In the genomic region with DNA sequence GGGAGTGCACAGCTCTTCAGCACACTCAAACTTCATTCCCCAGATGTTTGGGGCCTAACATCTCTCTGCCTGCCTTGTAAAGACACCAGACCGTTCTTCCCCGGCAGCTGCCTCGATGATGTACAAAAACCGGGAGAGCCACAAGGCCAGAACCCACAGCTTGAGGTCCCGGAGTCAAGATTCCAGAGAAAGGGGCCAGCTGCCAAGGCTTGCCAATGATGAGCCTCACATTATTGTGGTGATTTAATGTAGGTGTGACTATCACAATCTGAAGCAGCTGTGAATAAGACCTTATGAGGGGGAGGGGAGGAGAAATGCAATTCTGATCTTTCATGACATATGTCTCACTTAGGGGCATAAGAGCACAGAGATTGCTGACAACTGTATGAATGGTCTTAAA, we compare ENCODE assay signal across 19 mouse cellular contexts.
A peak's percentile ranks its signal among the peaks of the same experiment; 100 is the strongest.
DNase-seq lines count a peak whose midpoint lies in the region; ATAC-seq and TF ChIP-seq lines count a peak whose summit lies in the region.
"Had no signal": no experiment of that assay in that cellular context is flagged by ENCODE, and none has a peak within 500 bp of the region (broad histone marks: within the 10 kb centered on the region; RNA-seq: fewer than 3 reads in every experiment).

No protein-coding gene starts in this region.

- H3K9ac ChIP-seq in intestine, embryonic 14.5 days (ENCODE audit: low read length), result no peak overlapping the region
- no peak overlapping the region for H3K9ac ChIP-seq in intestine, postnatal 0 days (ENCODE audit: low read depth, low read length)
- no peak overlapping the region for H3K9ac ChIP-seq in midbrain, embryonic 11.5 days (ENCODE audit: low read length)
- H3K9ac ChIP-seq: hindbrain, embryonic 12.5 days; liver, embryonic 13.5 days; neural tube, embryonic 15.5 days had no signal

- DNase-seq in intestine, embryonic 14.5 days (ENCODE audit: low spot score), result no peak
- no peak for DNase-seq in midbrain, embryonic 10.5 days (ENCODE audit: low spot score)
- no peak for DNase-seq in midbrain, embryonic 11.5 days (ENCODE audit: low spot score, missing footprints)
- DNase-seq in lung, postnatal 36 days, result peak; percentile 29
- no peak for DNase-seq in liver
- DNase-seq in B cell, adult 2 months, result no peak
- no peak for DNase-seq in frontal cortex, postnatal 10 days (ENCODE audit: low spot score in 2 of 2)
- DNase-seq: adrenal gland, postnatal 14 days; gastrocnemius, postnatal 14 days; liver, embryonic 13.5 days; thymus, postnatal 36 days had no signal

- no peak for ATAC-seq in intestine, embryonic 14.5 days (replicated peaks; ENCODE audit: low FRiP score, low TSS enrichment, low read depth)
- ATAC-seq in intestine, postnatal 0 days, result no peak
- ATAC-seq in midbrain, embryonic 11.5 days (ENCODE audit: low FRiP score), result no peak
- ATAC-seq: forebrain, embryonic 14.5 days; inflammation-experienced regulatory T-cells, adult 6 months had no signal

- H3K9me3 ChIP-seq in intestine, embryonic 14.5 days (ENCODE audit: control insufficient read depth, low read length), result no peaks in the 10 kb centered on the region
- H3K9me3 ChIP-seq in intestine, postnatal 0 days (ENCODE audit: control insufficient read depth), result no peaks in the 10 kb centered on the region
- no peaks in the 10 kb centered on the region for H3K9me3 ChIP-seq in midbrain, embryonic 10.5 days (replicated peaks)
- no peaks in the 10 kb centered on the region for H3K9me3 ChIP-seq in midbrain, embryonic 11.5 days (ENCODE audit: control insufficient read depth, low read length)
- H3K9me3 ChIP-seq: hindbrain, embryonic 12.5 days; liver, embryonic 13.5 days; neural tube, embryonic 15.5 days had no signal

- TF ChIP-seq CTCF in intestine, postnatal 0 days (IDR thresholded peaks at IDR 0.05; ENCODE audit: low read depth), result no peak

- H3K4me3 ChIP-seq in intestine, embryonic 14.5 days (ENCODE audit: low read depth, low read length), result no peak overlapping the region
- H3K4me3 ChIP-seq in intestine, postnatal 0 days (ENCODE audit: low read depth, low read length), result no peak overlapping the region
- no peak overlapping the region for H3K4me3 ChIP-seq in midbrain, embryonic 10.5 days
- H3K4me3 ChIP-seq in midbrain, embryonic 11.5 days (ENCODE audit: low read depth, low read length), result no peak overlapping the region
- H3K4me3 ChIP-seq: hindbrain, embryonic 12.5 days; layer of hippocampus, adult 2 months; liver, embryonic 13.5 days; neural tube, embryonic 15.5 days had no signal

- no peak overlapping the region for H3K4me2 ChIP-seq in intestine, embryonic 14.5 days (ENCODE audit: low read length)
- H3K4me2 ChIP-seq in intestine, postnatal 0 days (replicated peaks; ENCODE audit: low read depth), result no peak overlapping the region
- no peak overlapping the region for H3K4me2 ChIP-seq in midbrain, embryonic 11.5 days
- H3K4me2 ChIP-seq: heart, embryonic 11.5 days; hindbrain, embryonic 12.5 days; liver, embryonic 13.5 days; neural tube, embryonic 15.5 days had no signal

- H3K27ac ChIP-seq in intestine, embryonic 14.5 days (ENCODE audit: low read depth), result peak overlapping the region; percentile 73
- no peak overlapping the region for H3K27ac ChIP-seq in intestine, postnatal 0 days (ENCODE audit: low read depth, low read length)
- peak overlapping the region; percentile 55; the same call in 1 of the 2 replicates for H3K27ac ChIP-seq in midbrain, embryonic 10.5 days (replicated peaks)
- no peak overlapping the region for H3K27ac ChIP-seq in midbrain, embryonic 11.5 days (ENCODE audit: low read depth, low read length)
- H3K27ac ChIP-seq: hindbrain, embryonic 12.5 days; layer of hippocampus, adult 2 months; liver, embryonic 13.5 days; macrophage; neural tube, embryonic 15.5 days had no signal

- WGBS in intestine, embryonic 14.5 days, result 59% methylated on average over 5 of the region's 5 CpGs
- WGBS in intestine, postnatal 0 days, result 66% methylated on average over 5 of the region's 5 CpGs
- WGBS in midbrain, embryonic 10.5 days, result 79% methylated on average over 5 of the region's 5 CpGs
- 85% methylated on average over 5 of the region's 5 CpGs for WGBS in midbrain, embryonic 11.5 days

- H3K36me3 ChIP-seq in intestine, embryonic 14.5 days (ENCODE audit: control insufficient read depth, insufficient read depth, low read length), result no peaks in the 10 kb centered on the region
- H3K36me3 ChIP-seq in intestine, postnatal 0 days (ENCODE audit: control insufficient read depth, insufficient read depth), result peaks cover 3% of the 10 kb centered on the region; the same call in 1 of the 2 replicates
- H3K36me3 ChIP-seq in midbrain, embryonic 10.5 days, result no peaks in the 10 kb centered on the region
- H3K36me3 ChIP-seq in midbrain, embryonic 11.5 days (ENCODE audit: control insufficient read depth, insufficient read depth, low read length), result no peaks in the 10 kb centered on the region
- H3K36me3 ChIP-seq: hindbrain, embryonic 12.5 days; liver, embryonic 13.5 days; neural tube, embryonic 15.5 days had no signal

- no peaks in the 10 kb centered on the region for H3K27me3 ChIP-seq in intestine, embryonic 14.5 days (replicated peaks; ENCODE audit: control insufficient read depth, insufficient read depth, low read length)
- H3K27me3 ChIP-seq in intestine, postnatal 0 days (replicated peaks; ENCODE audit: control insufficient read depth, insufficient read depth, low read length), result no peaks in the 10 kb centered on the region
- no peaks in the 10 kb centered on the region for H3K27me3 ChIP-seq in midbrain, embryonic 10.5 days (ENCODE audit: low read depth, poor library complexity, severe bottlenecking)
- H3K27me3 ChIP-seq in midbrain, embryonic 11.5 days (ENCODE audit: control insufficient read depth, insufficient read depth, low read length), result no peaks in the 10 kb centered on the region
- H3K27me3 ChIP-seq: hindbrain, embryonic 12.5 days; liver, embryonic 13.5 days; neural tube, embryonic 15.5 days had no signal

- H3K4me1 ChIP-seq in intestine, embryonic 14.5 days (replicated peaks; ENCODE audit: control insufficient read depth, insufficient read depth, low read length), result peaks cover 12% of the 10 kb centered on the region
- peaks cover 3% of the 10 kb centered on the region; the same call in 1 of the 2 replicates for H3K4me1 ChIP-seq in intestine, postnatal 0 days (replicated peaks; ENCODE audit: control insufficient read depth, insufficient read depth, low read length)
- H3K4me1 ChIP-seq in midbrain, embryonic 10.5 days, result peaks cover 23% of the 10 kb centered on the region
- peaks cover 7% of the 10 kb centered on the region; the same call in 1 of the 2 replicates for H3K4me1 ChIP-seq in midbrain, embryonic 11.5 days (ENCODE audit: control insufficient read depth, insufficient read depth, low read length)

Comparison
In these comparisons a context has a peak if more than half of its experiments do, and no peak if none do; other contexts are left out.
1. H3K27ac ChIP-seq: peak in intestine, embryonic 14.5 days (single experiment) and midbrain, embryonic 10.5 days (single experiment); none in intestine, postnatal 0 days (single experiment) and midbrain, embryonic 11.5 days (single experiment).